Mouse (Mus musculus): ENCODE data around the gene Zc3h8.

The Zc3h8 gene

GRCm38 (mm10) chr2:128943538-128944528, at the start of gene Zc3h8:
Gene Zc3h8, minus strand, starts transcription at chr2:128944077.
- DNase-seq, result peak; percentile 97

DNA sequence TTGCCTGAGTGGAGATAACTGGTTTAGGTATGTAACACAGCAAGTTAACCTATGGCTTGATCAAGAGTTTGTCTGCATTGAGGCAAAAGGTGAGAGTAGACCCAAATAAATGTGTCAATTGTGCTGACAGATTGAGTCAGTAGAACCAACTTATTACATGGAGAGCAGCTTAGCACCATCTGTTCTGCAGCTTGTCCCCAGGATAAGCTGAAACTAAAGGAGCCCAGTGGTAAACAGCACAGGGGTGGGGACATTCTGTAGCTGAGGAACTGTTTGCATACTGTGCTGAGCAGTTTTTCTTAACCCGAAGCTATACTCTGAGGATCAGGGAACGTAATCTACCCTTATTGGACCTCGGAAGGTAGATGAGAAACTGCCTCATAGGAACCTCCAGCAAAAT, 40.9 kb upstream of the Zc3h8 start:
- no peak for DNase-seq

GRCm38 (mm10) chr2:128975572-128975971, 31.7 kb upstream of the Zc3h8 start:
- DNase-seq, result no peak

GRCm38 (mm10) chr2:128972301-128972700, 28.4 kb upstream of the Zc3h8 start:
- no peak for DNase-seq

DNA sequence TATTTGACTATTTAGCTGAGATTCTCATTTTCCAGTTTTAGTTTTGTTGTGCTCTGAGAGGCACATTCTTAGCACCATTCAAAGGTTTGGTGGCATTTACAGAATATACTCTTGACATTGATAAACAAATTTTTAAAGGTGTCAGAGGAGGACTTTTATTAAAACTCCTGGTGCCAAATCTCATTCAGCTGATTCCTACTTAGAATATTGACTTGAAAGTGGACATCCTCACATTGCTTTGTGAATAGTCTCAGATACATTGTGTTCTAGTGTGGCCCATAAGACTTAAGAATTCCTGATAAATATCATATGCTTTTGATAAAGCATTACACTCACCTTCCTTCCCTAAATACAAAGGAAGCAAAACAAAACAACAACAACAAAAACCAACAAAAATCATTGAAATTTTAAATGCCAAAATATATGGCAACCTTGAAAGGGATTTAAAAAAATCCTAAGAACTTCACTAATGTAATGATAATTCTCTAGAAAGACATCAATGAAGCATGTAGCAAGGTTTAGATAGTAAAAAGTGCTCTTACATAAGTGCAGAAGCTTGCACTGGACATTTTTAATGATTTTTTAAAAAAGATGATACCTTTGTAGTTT, 24.7 kb upstream of the Zc3h8 start:
- DNase-seq, result no peak

DNA sequence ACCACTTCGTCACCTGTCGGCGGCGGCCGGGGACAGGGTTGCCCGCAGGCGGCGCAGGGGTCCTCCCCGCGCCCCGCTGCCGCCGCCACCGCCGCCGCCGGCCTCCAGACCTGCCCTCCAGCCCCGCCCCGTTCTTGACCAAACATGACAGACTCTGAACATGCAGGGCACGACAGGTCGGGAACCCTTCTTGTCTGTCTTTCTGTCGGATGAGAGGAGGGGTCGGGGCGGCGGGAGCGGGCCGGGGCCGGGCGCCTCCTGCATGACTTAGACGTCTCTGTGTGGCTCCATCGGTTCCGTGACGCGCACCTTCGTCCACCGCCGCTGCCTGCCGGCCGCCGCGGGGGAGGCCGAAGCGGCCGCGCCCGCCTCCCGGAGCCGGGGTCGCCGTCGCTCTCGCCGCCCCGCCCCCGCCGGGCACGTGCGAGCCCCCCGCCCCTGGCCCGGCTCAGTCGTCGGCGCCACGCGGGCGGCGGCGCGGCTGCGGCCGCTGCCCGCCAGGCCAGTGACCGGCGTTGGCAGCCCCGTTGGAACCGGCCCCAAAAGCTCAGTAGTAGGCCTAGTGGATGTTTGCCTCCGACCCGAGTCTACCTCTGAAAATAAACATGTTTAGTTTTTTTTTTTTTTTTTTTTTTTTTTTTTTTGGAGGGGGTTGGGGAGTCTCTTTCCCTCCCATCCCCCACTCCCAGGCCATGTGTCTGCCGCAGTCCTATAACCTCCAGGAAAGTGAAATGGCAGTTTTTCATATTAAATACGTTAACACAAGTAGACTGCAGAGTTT, 24.0 kb upstream of the Zc3h8 start, which contains the start of gene Gm10762:
Gm10762 (minus strand) TSS at position 65 of the 781 bp plus-strand sequence.
- DNase-seq, result peak; percentile 90

GRCm38 (mm10) chr2:128966641-128967580, 23.0 kb upstream of the Zc3h8 start, which contains the start of gene Zc3h6:
Gene Zc3h6, plus strand, starts transcription at chr2:128967402.
- peak; percentile 99 for DNase-seq

GRCm38 (mm10) chr2:128966236-128966635, 22.4 kb upstream of the Zc3h8 start:
- DNase-seq, result no peak

GRCm38 (mm10) chr2:128965505-128966105, 21.7 kb upstream of the Zc3h8 start:
- DNase-seq, result no peak

DNA sequence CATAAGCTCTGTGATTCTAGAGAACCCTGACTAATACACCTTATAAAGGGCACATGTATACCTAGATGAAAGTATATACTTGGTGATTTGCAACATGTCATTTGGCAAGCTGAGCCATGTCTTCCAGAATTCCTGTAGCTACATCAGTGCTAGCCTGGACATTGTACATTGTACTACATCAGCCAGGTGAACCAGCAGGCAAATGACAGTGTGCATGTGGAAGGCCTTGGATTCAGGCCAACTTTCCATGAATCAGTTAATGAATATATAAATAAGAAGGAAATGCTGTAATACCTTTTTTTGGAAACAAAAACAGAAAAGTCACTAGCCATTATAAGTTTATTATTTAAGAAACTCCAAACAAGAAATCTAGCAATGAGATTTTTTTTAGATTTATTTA, 10.3 kb upstream of the Zc3h8 start:
- no peak for DNase-seq

GRCm38 (mm10) chr2:128947962-128948588, 4.2 kb upstream of the Zc3h8 start:
- DNase-seq, result peak; percentile 42

DNA sequence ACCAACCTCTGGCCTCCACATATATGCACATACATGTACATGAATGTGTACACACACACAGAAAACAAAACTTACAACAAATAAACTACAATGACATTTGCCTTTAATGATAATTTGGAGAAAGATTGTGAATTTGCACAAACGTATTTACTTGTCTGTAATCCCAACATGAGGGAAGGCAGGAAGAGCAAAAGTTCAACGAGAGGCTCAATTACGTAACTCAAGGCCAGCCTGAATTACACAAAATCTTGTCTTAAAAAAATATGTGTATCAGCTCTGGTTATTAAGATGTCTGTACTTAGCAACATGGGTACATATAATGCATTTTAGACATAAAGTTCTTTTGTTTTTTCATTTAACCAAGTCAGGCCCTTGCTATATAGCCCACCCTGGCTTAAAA, 7.6 kb downstream of the Zc3h8 start:
- DNase-seq, result no peak

DNA sequence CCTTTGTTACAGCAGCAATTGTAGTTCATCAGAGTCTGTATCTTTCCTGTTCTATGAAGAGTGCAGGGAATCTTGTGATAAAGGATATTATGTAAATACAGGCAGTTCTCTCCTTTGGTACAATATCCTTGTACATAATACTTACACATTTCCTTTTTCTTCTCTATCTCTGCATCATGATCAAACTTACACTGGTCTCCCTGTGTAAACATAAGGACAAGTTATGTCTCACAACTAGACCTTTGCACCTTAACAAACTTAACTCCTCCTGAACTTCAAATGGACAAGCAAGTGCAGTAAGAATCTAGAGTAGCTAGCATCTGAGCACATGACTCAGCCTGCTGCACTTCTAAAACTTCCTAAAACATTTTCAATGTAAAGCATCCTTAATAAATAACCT, 13.2 kb downstream of the Zc3h8 start:
- no peak for DNase-seq

- no peak for DNase-seq
Measured at GRCm38 (mm10) chr2:128928446-128928845, 15.4 kb downstream of the Zc3h8 start.

- DNase-seq, result no peak
Measured at GRCm38 (mm10) chr2:128924799-128925198, 19.1 kb downstream of the Zc3h8 start.

- no peak for DNase-seq
Measured at GRCm38 (mm10) chr2:128916528-128916927, 27.3 kb downstream of the Zc3h8 start.

DNA sequence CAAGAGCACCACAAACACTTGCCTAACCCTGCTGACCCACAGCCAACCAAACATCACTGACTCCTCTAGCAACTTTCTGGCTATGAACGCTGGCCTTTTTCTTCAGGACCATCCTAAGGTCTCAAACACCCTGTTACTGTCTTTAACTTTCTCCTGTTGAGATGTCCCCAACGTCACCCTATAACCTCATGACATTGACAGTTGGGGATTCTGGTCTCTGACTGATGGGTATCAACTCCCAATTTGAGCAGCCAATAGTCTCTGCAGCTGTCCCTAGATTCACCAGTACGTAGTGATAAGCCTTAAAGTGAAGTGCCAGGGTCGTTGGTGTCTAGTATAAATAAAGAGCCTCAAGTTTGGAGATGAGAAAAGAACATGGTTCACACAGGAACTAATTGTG, 28.9 kb downstream of the Zc3h8 start:
- DNase-seq, result no peak

DNA sequence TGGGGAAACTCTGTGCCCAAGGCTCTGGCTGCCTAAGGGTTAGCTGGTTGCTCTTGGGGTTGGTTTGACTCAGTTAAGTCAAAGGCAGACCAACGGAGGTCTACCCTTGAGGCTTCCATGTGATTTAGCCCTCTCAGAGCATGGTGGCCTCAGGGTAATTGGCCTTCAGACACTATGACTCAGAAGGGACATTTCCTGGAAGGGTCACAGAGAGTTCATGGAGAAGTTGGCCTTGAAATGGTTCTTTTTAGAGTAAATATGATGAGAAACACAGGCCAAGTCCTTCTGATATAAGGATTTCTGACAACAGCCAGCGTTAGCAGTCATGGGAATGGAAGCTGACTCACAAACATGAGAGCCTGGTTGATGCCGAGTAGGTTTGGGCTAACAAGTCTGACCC, 40.2 kb downstream of the Zc3h8 start:
- DNase-seq, result no peak

- DNase-seq, result no peak
Measured at GRCm38 (mm10) chr2:128902843-128903242, 41.0 kb downstream of the Zc3h8 start.

- no peak for DNase-seq
Measured at GRCm38 (mm10) chr2:128892180-128892721, 51.6 kb downstream of the Zc3h8 start.

Data from lung, postnatal 10 days (tissue).